Mouse (Mus musculus): ENCODE measurements at regions not wholly inside any gene's neighbourhood (a gene's known extent, or its start where the extent isn't known, plus 50 kb on each side); places are given as distances from the start of the nearest gene placed in this dataset.

GRCm38 (mm10) chr1:12466255-12466654 lies 1052.3 kb downstream of the A830018L16Rik start:
- TF ChIP-seq POLR2A (IDR thresholded peaks at IDR 0.05; ENCODE audit: insufficient read depth, low read length) (no peak), EP300 (IDR thresholded peaks at IDR 0.05; ENCODE audit: insufficient read depth, low read depth, low read length) (no peak), CTCF (IDR thresholded peaks at IDR 0.05; ENCODE audit: low read depth, low read length) (no peak)

Data from ES-Bruce4 (cell line).